Mouse (Mus musculus) embryonic fibroblast, embryonic 13.5 days (primary cell): ENCODE measurements around the gene Gm29776.

Experiments used
- CTCF ChIP-seq: IDR thresholded peaks from 2 replicates; pipeline ENCODE4 v1.5.1; 2011; ENCODE audit warnings: mild to moderate bottlenecking, control low read depth, low read length, moderate library complexity, borderline replicate concordance; ENCODE audit not compliant: insufficient read depth
- POLR2A ChIP-seq: IDR thresholded peaks from 2 replicates; pipeline ENCODE4 v1.6.1; 2011; ENCODE audit warnings: low read depth, mild to moderate bottlenecking, control low read depth, low read length, moderate library complexity

DNA sequence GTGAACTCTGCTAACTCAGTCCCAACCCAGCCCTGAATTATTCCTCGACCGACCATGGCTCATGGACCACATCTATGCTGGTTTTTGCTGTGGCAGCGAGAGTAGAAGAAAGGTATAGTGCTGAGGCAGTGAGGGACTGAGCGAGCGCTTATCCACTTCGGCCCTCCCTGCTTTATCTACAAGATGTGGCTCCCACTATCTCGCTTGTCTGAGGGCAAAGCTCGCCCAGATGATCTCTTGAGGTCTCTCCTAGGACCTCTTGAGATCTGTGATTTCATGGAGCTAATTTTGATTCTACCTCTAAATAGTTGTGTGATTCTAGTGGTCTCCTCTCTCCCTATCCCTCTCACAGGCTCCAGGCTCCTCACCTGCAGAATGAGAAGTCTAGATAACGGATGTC lies 10.4 kb upstream of the Gm29776 start:
- no peak for TF ChIP-seq CTCF
- no peak for TF ChIP-seq POLR2A
